Mouse (Mus musculus) lung, postnatal 36 days (tissue): ENCODE results near the gene Olfr702.

Experiments used
- DNase-seq: peaks from one replicate; pipeline ENCODE4 v3.0.0; 2022; ENCODE audit warnings: mixed read lengths

The Olfr702 gene

DNA sequence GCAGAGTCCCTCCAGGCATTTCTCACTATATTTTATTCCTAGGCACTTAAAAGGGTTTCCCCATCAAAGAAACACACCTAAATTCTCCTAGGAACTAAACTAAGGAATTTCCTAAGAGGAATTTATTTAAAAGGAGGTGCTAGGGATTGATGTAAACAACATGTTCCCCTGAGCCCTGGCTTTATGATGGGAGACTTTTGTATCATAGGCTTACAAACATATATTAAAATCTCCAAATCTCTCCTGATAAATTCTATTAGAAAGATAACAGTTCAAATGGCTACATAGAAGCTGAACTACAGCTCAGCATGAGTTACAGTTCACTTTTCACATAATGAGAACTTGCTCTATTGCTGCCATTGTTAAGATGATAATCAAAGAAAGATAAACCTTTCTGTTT lies at the start of gene Olfr702:
Gene Olfr702 (minus strand): TSS at position 101 of the 400 bp plus-strand sequence.
- DNase-seq, result no peak

DNA sequence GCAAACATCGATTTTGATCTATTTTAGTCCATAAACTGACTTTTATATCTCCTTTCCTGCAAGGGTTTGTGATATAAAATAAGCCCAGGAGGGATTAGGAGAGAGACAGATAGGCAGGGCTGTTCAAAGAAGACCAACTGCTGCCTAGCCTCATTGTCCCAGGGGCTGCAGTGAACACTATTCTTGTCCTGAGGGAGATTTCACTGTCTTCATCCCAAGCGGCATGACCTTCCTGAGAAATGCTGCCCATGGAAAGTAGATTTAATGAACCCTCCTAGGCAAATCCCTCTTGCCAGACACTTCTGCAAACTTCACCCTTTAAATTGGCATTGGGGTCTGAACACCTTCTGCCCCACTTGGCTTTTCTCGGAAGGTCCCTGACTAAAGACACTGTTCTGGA lies 43.1 kb upstream of the Olfr702 start, which contains the start of gene Olfr705:
Gene Olfr705 (minus strand): TSS at position 101 of the 400 bp plus-strand sequence.
- no peak for DNase-seq

DNA sequence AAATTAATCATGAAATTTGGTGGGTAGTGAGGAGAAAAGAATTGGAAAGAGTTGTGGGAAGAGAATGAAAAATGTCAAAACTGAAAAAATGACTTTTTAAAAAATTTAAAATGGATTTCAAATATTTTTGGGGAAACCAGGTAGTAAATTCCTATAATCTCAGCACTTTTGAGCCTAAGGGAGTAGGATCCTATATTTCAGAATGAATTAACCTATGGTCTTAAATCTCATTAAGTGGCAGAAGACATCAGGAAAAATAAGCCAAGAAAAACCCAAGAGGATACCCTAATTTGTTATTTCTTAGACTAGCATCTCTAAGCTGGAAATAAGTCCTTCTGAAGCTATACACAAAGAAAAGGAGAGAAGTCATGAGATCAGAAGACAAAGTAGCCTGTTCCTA lies 29.2 kb upstream of the Olfr702 start, which contains the start of gene Olfr704:
Gene Olfr704 (plus strand): TSS at position 301 of the 400 bp plus-strand sequence.
- DNase-seq, result no peak

DNA sequence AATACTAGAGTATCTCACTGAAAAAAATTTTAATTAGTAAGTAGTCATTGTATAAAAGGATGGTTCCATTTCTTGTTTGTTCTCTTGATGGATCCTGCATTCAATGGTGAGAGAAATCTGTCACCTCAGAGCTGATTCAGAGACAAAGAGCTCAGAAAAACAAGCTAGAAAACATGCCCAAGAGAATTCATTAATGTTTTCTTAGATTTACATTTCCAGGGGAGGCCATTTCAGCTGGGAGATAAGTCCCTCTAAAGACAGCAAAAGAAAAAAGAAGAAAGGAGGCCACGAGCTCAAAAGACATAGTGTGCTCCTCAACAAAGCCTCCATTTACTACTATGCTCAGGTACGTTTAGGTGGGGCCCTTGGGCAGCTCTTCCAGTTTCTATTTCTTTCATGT lies 9.4 kb upstream of the Olfr702 start, which contains the start of gene Olfr703:
Gene Olfr703 (plus strand): TSS at position 301 of the 400 bp plus-strand sequence.
- DNase-seq, result no peak

DNA sequence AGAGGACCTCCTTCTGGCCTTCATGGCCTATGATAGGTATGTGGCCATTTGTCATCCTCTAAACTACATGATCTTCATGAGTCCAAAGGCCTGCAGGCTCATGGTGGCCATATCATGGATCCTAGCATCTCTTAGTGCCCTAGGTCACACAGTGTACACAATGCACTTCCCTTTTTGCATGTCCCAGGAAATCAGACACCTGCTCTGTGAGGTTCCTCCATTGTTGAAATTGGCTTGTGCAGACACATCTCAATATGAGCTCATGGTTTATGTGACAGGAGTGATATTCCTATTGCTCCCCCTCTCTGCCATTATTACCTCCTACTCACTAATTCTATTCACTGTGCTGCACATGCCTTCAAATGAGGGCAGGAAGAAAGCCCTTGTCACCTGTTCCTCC lies 15.3 kb downstream of the Olfr702 start:
- DNase-seq, result no peak

DNA sequence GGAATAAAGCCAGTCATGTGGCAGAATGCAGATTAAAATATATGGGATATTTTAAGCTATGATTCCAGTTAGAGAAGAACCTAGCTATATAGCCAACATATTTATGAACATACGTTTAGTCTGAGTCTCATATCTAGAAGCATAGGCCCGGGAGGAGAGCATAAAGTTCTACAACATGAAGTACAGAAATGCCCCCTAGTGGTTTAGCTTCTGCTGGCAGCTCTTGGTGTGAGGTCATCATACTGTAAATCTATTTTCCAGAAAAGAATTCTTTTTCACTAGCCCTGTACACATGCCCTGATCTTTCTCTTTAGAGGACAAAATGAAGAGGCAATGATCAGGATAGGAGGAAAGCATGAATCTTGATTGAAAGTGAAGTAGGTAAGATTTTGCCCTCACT lies 17.9 kb downstream of the Olfr702 start:
- peak; percentile 17 for DNase-seq

DNA sequence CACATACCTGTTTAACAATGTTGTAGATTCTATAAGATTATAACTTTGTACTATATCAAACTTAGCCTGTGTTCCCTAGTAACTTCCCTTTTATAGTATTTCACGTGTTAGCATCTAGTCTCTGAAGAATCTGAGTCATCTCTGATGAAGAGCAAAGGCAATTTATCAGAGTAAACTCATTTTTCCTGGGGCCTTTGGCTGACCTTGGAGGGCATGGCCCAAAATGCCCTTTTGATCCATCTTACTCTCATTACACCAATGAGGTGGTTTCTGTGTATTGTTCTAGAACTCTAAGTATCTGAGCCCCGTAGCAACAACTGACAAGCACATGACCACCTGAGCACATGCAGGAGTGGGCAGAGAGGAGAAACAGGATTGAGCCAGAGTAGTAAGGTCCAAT lies 19.9 kb downstream of the Olfr702 start, which contains the start of gene Olfr701:
Gene Olfr701 (plus strand): TSS at position 301 of the 400 bp plus-strand sequence.
- no peak for DNase-seq

DNA sequence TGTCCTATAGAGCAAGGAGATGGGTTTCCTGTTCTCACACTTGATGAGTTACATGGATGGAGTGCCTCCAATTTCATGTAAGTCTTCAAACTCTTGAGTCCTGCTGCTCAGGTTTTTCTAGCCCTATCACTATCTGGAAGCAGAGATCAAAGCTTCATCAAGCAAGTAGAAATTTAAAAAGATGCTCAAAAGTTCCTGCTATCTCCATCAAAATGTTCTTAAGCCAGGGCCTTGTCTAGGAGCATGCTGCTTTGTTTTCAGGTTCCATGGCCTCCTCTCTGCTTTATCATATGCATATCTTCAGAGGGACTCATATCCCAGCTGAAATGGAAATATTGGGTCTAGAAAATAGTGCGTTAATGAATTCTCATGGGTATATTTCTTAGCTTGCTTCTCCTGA lies 25.0 kb downstream of the Olfr702 start, which contains the start of gene Olfr700:
Gene Olfr700 (minus strand): TSS at position 101 of the 400 bp plus-strand sequence.
- no peak for DNase-seq

DNA sequence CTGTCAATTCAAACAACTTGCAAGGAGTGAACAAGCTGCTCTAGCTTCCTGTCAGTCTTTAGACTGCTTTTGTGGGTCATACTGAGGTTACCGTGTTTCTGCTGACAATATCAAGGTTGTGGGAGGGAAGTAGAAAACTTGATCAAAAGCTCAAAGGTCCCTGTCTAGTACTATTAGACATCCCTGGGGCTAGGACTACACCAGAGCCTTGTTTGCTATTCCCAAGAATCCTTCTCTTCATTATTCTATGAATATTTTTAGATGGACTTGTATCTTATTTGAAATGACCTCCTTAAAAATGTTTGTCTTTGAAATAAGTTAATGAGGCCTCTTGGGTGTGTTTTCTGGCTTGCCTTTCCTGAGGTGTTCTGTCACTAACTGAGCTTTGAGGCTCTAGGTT lies 40.6 kb downstream of the Olfr702 start, which contains the start of gene Olfr699:
Gene Olfr699 (minus strand): TSS at position 101 of the 400 bp plus-strand sequence.
- no peak for DNase-seq

DNA sequence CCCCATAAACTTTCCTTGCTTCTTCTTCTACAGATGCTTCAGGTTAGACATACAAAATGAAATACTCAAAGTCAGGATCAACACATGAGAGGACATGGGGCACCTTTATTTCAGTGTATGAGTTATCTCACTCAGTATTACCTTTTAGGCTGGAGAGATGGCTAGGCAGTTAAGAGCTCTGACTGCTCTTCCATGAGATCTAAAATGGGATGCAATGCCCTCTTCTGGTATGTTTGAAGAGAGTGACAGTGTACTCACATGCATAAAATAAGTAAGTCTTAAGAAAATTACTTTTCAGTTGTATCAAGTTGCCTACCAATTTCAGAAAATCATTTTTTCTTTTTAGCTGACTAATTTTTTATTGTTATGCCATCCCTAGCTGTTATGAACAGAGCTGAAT lies 45.4 kb downstream of the Olfr702 start:
- no peak for DNase-seq
